Mouse (Mus musculus) bone marrow macrophage, adult 2 months (primary cell): Measurements from ENCODE around the gene Cbarp.

Experiments
- CTCF ChIP-seq: IDR thresholded peaks from 2 replicates; pipeline ENCODE4 v1.5.1; 2012; ENCODE audit warnings: low read depth, mild to moderate bottlenecking, low read length, moderate library complexity
- POLR2A ChIP-seq: IDR thresholded peaks from 2 replicates; pipeline ENCODE4 v1.6.1; 2012; ENCODE audit warnings: mild to moderate bottlenecking, low read depth, low read length, borderline replicate concordance

GRCm38 (mm10) chr10:80091527-80091926 is 49.1 kb downstream of the Cbarp start:
- no peak for TF ChIP-seq POLR2A
- no peak for TF ChIP-seq CTCF
